Mouse (Mus musculus) cerebellum, adult 9-11 months (tissue): ENCODE results near the gene Cd80.
"Not testable (repeated sequence)": the region's sequence is repeated elsewhere in the genome, so short reads cannot be mapped to it uniquely, and the experiment has no call there.

Experiments used
- DNase-seq: peaks from one replicate; pipeline ENCODE4 v3.0.0; 2022

The Cd80 gene

GRCm38 (mm10) chr16:38455511-38456418 is at the start of gene Cd80:
Gene Cd80, plus strand, starts transcription at chr16:38455561.
- DNase-seq, result no peak

- no peak for DNase-seq
Observed at GRCm38 (mm10) chr16:38406293-38406692, 49.1 kb upstream of the Cd80 start.

- DNase-seq, result no peak
Observed at GRCm38 (mm10) chr16:38406708-38407107, 48.7 kb upstream of the Cd80 start.

GRCm38 (mm10) chr16:38407584-38407983 is 47.8 kb upstream of the Cd80 start:
- no peak for DNase-seq

GRCm38 (mm10) chr16:38408416-38408815 is 46.9 kb upstream of the Cd80 start:
- DNase-seq, result no peak

- DNase-seq, result no peak
Observed at GRCm38 (mm10) chr16:38414953-38415352, 40.4 kb upstream of the Cd80 start.

GRCm38 (mm10) chr16:38425374-38425773 is 30.0 kb upstream of the Cd80 start:
- DNase-seq, result no peak

- DNase-seq, result no peak
Observed at GRCm38 (mm10) chr16:38425799-38426198, 29.6 kb upstream of the Cd80 start.

- DNase-seq, result no peak
Observed at GRCm38 (mm10) chr16:38431446-38432185, 23.7 kb upstream of the Cd80 start.

GRCm38 (mm10) chr16:38432498-38433425 is 22.6 kb upstream of the Cd80 start, which contains the start of gene Pla1a:
Gene Pla1a, minus strand, starts transcription at chr16:38433145.
- no peak for DNase-seq

- no peak for DNase-seq
Observed at GRCm38 (mm10) chr16:38433514-38433913, 21.8 kb upstream of the Cd80 start.

- no peak for DNase-seq
Observed at GRCm38 (mm10) chr16:38434295-38434795, 21.0 kb upstream of the Cd80 start.

GRCm38 (mm10) chr16:38439190-38439589 is 16.2 kb upstream of the Cd80 start:
- DNase-seq, result no peak

- DNase-seq, result no peak
Observed at GRCm38 (mm10) chr16:38440403-38440802, 15.0 kb upstream of the Cd80 start.

GRCm38 (mm10) chr16:38441611-38442010 is 13.8 kb upstream of the Cd80 start:
- DNase-seq, result no peak

GRCm38 (mm10) chr16:38442216-38442615 is 13.1 kb upstream of the Cd80 start:
- DNase-seq, result no peak

- DNase-seq, result no peak
Observed at GRCm38 (mm10) chr16:38443721-38444464, 11.5 kb upstream of the Cd80 start.

- no peak for DNase-seq
Observed at GRCm38 (mm10) chr16:38445046-38445445, 10.3 kb upstream of the Cd80 start.

GRCm38 (mm10) chr16:38445576-38445975 is 9.8 kb upstream of the Cd80 start:
- no peak for DNase-seq

GRCm38 (mm10) chr16:38446141-38446540 is 9.2 kb upstream of the Cd80 start:
- not testable (repeated sequence) for DNase-seq

- DNase-seq, result no peak
Observed at GRCm38 (mm10) chr16:38447366-38447765, 8.0 kb upstream of the Cd80 start.

GRCm38 (mm10) chr16:38448458-38448857 is 6.9 kb upstream of the Cd80 start:
- DNase-seq, result no peak
